Mouse (Mus musculus) MEL (cell line): ENCODE data around the gene Ciz1. TPM values are rescaled to one million over a fixed set of nuclear protein-coding genes. Genes with fewer than 3 reads are reported as not detected.

Experiments used
- DNase-seq: peaks from one replicate; pipeline ENCODE4 v3.0.0; 2011; ENCODE audit warnings: low read depth, low spot score
- H3K27ac ChIP-seq: 2 replicates; pipeline ENCODE4 v1.5.1; 2012; ENCODE audit warnings: low read depth, mild to moderate bottlenecking, control low read depth, low read length, moderate library complexity; ENCODE audit not compliant: control insufficient read depth
- H3K27me3 ChIP-seq, 2 experiments: fragments of 150-350 bp in 1 of 2; sonication (generic) in 1 of 2; 2 replicates each; pipeline ENCODE4 v1.6.1; 2012; ENCODE audit warnings: low read length in 2 of 2, mild to moderate bottlenecking in 2 of 2, improper control_type of control experiment in 1 of 2, moderate library complexity in 1 of 2; ENCODE audit not compliant: insufficient read depth in 2 of 2, control insufficient read depth in 1 of 2
- H3K36me3 ChIP-seq, 2 experiments: 2 replicates each; pipeline ENCODE4 v1.6.1; 2012 to 2014; ENCODE audit warnings: low read length in 2 of 2, improper control_type of control experiment in 1 of 2, inconsistent platforms in 1 of 2, mild to moderate bottlenecking in 1 of 2; ENCODE audit not compliant: insufficient read depth in 2 of 2, control insufficient read depth in 1 of 2
- H3K4me1 ChIP-seq, 2 experiments: fragments of 150-350 bp in 1 of 2; sonication (generic) in 1 of 2; 2 replicates each; pipeline ENCODE4 v1.6.1; 2012; ENCODE audit warnings: low read length in 2 of 2, improper control_type of control experiment in 1 of 2, mild to moderate bottlenecking in 1 of 2; ENCODE audit not compliant: insufficient read depth in 2 of 2, control insufficient read depth in 1 of 2
- H3K4me3 ChIP-seq, 2 experiments: fragments of 150-350 bp in 1 of 2; sonication (generic) in 1 of 2; 2 replicates each; pipeline ENCODE4 v1.5.1; 2012; ENCODE audit warnings: low read depth in 2 of 2, low read length in 2 of 2, mild to moderate bottlenecking in 2 of 2, moderate library complexity in 2 of 2, control low read depth in 1 of 2, improper control_type of control experiment in 1 of 2; ENCODE audit not compliant: control insufficient read depth in 1 of 2, insufficient read depth in 1 of 2
- H3K79me2 ChIP-seq: 2 replicates; pipeline ENCODE4 v1.6.1; 2012; ENCODE audit warnings: mild to moderate bottlenecking, low read length, moderate library complexity; ENCODE audit not compliant: control insufficient read depth, poor library complexity, insufficient read depth
- H3K9ac ChIP-seq: 2 replicates; pipeline ENCODE4 v1.6.1; 2012; ENCODE audit warnings: low read depth, mild to moderate bottlenecking, control low read depth, low read length, moderate library complexity; ENCODE audit not compliant: control insufficient read depth, poor library complexity, severe bottlenecking
- H3K9me3 ChIP-seq: fragments of 150-350 bp; sonication (generic); replicated peaks from 2 replicates; pipeline ENCODE4 v1.6.1; 2012; ENCODE audit warnings: mild to moderate bottlenecking, low read length, improper control_type of control experiment, moderate library complexity; ENCODE audit not compliant: insufficient read depth
- BHLHE40 ChIP-seq: IDR thresholded peaks from 2 replicates; pipeline ENCODE4 v1.6.1; 2012; ENCODE audit warnings: low read depth, mild to moderate bottlenecking, inconsistent platforms, low read length, improper control_type of control experiment, borderline replicate concordance
- CHD1 ChIP-seq: IDR thresholded peaks from 2 replicates; pipeline ENCODE4 v1.6.1; 2012; ENCODE audit warnings: low read depth, mild to moderate bottlenecking, inconsistent platforms, low read length, improper control_type of control experiment
- CTCF ChIP-seq, 3 experiments: IDR thresholded peaks in 2 of 3; conservative IDR thresholded peaks in 1 of 3; 2 replicates each; pipeline ENCODE4 v1.5.1; 2011 to 2012; ENCODE audit warnings: low read length in 3 of 3, low read depth in 2 of 3, mild to moderate bottlenecking in 2 of 3, improper control_type of control experiment in 1 of 3, inconsistent platforms in 1 of 3, mixed read lengths in 1 of 3, moderate library complexity in 1 of 3; ENCODE audit not compliant: control insufficient read depth in 1 of 3, insufficient read depth in 1 of 3, poor library complexity in 1 of 3, severe bottlenecking in 1 of 3
- ETS1 ChIP-seq: IDR thresholded peaks from 2 replicates; pipeline ENCODE4 v1.6.1; 2012; ENCODE audit warnings: low read depth, mild to moderate bottlenecking, inconsistent platforms, low read length, improper control_type of control experiment, moderate library complexity
- GABPA ChIP-seq: IDR thresholded peaks from 2 replicates; pipeline ENCODE4 v1.6.1; 2012; ENCODE audit warnings: low read depth, mild to moderate bottlenecking, inconsistent platforms, low read length, improper control_type of control experiment, moderate library complexity
- HCFC1 ChIP-seq: IDR thresholded peaks from 2 replicates; pipeline ENCODE4 v1.6.1; 2012; ENCODE audit warnings: low read depth, mild to moderate bottlenecking, inconsistent platforms, low read length, improper control_type of control experiment, moderate library complexity
- KAT2A ChIP-seq: conservative IDR thresholded peaks from 2 replicates; pipeline ENCODE4 v1.6.1; 2012; ENCODE audit warnings: low read depth, low read length, improper control_type of control experiment, inconsistent platforms
- MAFK ChIP-seq: IDR thresholded peaks from 2 replicates; pipeline ENCODE4 v1.6.1; 2011; ENCODE audit warnings: low read depth, mild to moderate bottlenecking, low read length, improper control_type of control experiment, borderline replicate concordance
- MAX ChIP-seq: IDR thresholded peaks from 2 replicates; pipeline ENCODE4 v1.6.1; 2011; ENCODE audit warnings: low read length, improper control_type of control experiment
- MAZ ChIP-seq: IDR thresholded peaks from 2 replicates; pipeline ENCODE4 v1.6.1; 2012; ENCODE audit warnings: low read depth, mild to moderate bottlenecking, inconsistent platforms, low read length, improper control_type of control experiment
- MEF2A ChIP-seq: IDR thresholded peaks from 2 replicates; pipeline ENCODE4 v1.6.1; 2014; ENCODE audit warnings: low read depth, mild to moderate bottlenecking, inconsistent platforms, low read length, improper control_type of control experiment; ENCODE audit not compliant: poor library complexity, insufficient replicate concordance, severe bottlenecking; ENCODE audit errors: extremely low read depth
- MXI1 ChIP-seq: IDR thresholded peaks from 2 replicates; pipeline ENCODE4 v1.6.1; 2011; ENCODE audit warnings: mild to moderate bottlenecking, low read depth, low read length, improper control_type of control experiment
- MYB ChIP-seq: IDR thresholded peaks from 2 replicates; pipeline ENCODE4 v1.6.1; 2011; ENCODE audit warnings: mild to moderate bottlenecking, low read depth, low read length, improper control_type of control experiment
- MYC ChIP-seq: IDR thresholded peaks from 2 replicates; pipeline ENCODE4 v1.6.1; 2011; ENCODE audit warnings: low read depth, mild to moderate bottlenecking, low read length, improper control_type of control experiment, moderate library complexity
- NELFE ChIP-seq: IDR thresholded peaks from 2 replicates; pipeline ENCODE4 v1.6.1; 2011; ENCODE audit warnings: low read depth, low read length, improper control_type of control experiment
- NRF1 ChIP-seq: IDR thresholded peaks from 2 replicates; pipeline ENCODE4 v1.6.1; 2014; ENCODE audit warnings: low read depth, mild to moderate bottlenecking, inconsistent platforms, low read length, improper control_type of control experiment, moderate library complexity; ENCODE audit not compliant: poor library complexity, insufficient read depth, severe bottlenecking
- POLR2A ChIP-seq, 2 experiments: IDR thresholded peaks; 2 replicates each; pipeline ENCODE4 v1.6.1; 2011 to 2012; ENCODE audit warnings: low read length in 2 of 2, mild to moderate bottlenecking in 2 of 2, control low read depth in 1 of 2, improper control_type of control experiment in 1 of 2, low read depth in 1 of 2, moderate library complexity in 1 of 2; ENCODE audit not compliant: control insufficient read depth in 1 of 2, insufficient read depth in 1 of 2, poor library complexity in 1 of 2
- POLR2AphosphoS2 ChIP-seq: IDR thresholded peaks from 2 replicates; pipeline ENCODE4 v1.6.1; 2011; ENCODE audit warnings: low read length, improper control_type of control experiment
- POLR2AphosphoS5 ChIP-seq: IDR thresholded peaks from 2 replicates; pipeline ENCODE4 v1.6.1; 2012; ENCODE audit warnings: low read depth, borderline replicate concordance, mild to moderate bottlenecking, inconsistent platforms, low read length, moderate library complexity, mixed read lengths
- RAD21 ChIP-seq: IDR thresholded peaks from 2 replicates; pipeline ENCODE4 v1.6.1; 2011; ENCODE audit warnings: mild to moderate bottlenecking, low read depth, low read length, improper control_type of control experiment
- RCOR1 ChIP-seq: IDR thresholded peaks from 2 replicates; pipeline ENCODE4 v1.6.1; 2012; ENCODE audit warnings: low read depth, mild to moderate bottlenecking, inconsistent platforms, low read length, improper control_type of control experiment
- SIN3A ChIP-seq: IDR thresholded peaks from 2 replicates; pipeline ENCODE4 v1.6.1; 2012; ENCODE audit warnings: low read length, improper control_type of control experiment, inconsistent platforms
- SMC3 ChIP-seq: IDR thresholded peaks from 2 replicates; pipeline ENCODE4 v1.6.1; 2011; ENCODE audit warnings: low read depth, low read length, improper control_type of control experiment
- TAL1 ChIP-seq: IDR thresholded peaks from 2 replicates; pipeline ENCODE4 v1.6.1; 2012; ENCODE audit warnings: mild to moderate bottlenecking, inconsistent platforms, low read length, moderate library complexity, mixed read lengths
- TBP ChIP-seq: IDR thresholded peaks from 2 replicates; pipeline ENCODE4 v1.8.0; 2011; ENCODE audit warnings: low read depth, low read length, improper control_type of control experiment
- UBTF ChIP-seq: IDR thresholded peaks from 2 replicates; pipeline ENCODE4 v1.6.1; 2012; ENCODE audit warnings: low read depth, mild to moderate bottlenecking, inconsistent platforms, low read length, improper control_type of control experiment, moderate library complexity, borderline replicate concordance; ENCODE audit not compliant: insufficient read depth
- USF1 ChIP-seq: IDR thresholded peaks from 2 replicates; pipeline ENCODE4 v1.6.1; 2014; ENCODE audit warnings: low read depth, mild to moderate bottlenecking, inconsistent platforms, low read length, improper control_type of control experiment, moderate library complexity
- USF2 ChIP-seq, 2 experiments: IDR thresholded peaks; 2 replicates each; pipeline ENCODE4 v1.6.1; 2011 to 2012; ENCODE audit warnings: improper control_type of control experiment in 2 of 2, low read length in 2 of 2, borderline replicate concordance in 1 of 2, inconsistent platforms in 1 of 2, low read depth in 1 of 2, mild to moderate bottlenecking in 1 of 2; ENCODE audit not compliant: insufficient read depth in 1 of 2
- ZC3H11A ChIP-seq: IDR thresholded peaks from 2 replicates; pipeline ENCODE4 v1.6.1; 2012; ENCODE audit warnings: low read depth, mild to moderate bottlenecking, inconsistent platforms, low read length, improper control_type of control experiment
- ZKSCAN1 ChIP-seq: IDR thresholded peaks from 2 replicates; pipeline ENCODE4 v1.6.1; 2012; ENCODE audit warnings: low read depth, mild to moderate bottlenecking, inconsistent platforms, low read length, improper control_type of control experiment, moderate library complexity
- ZMIZ1 ChIP-seq: IDR thresholded peaks from 2 replicates; pipeline ENCODE4 v1.6.1; 2012; ENCODE audit warnings: low read depth, mild to moderate bottlenecking, inconsistent platforms, low read length, improper control_type of control experiment, moderate library complexity
- ZNF384 ChIP-seq: IDR thresholded peaks from 2 replicates; pipeline ENCODE4 v1.6.1; 2012; ENCODE audit warnings: low read depth, mild to moderate bottlenecking, inconsistent platforms, low read length, improper control_type of control experiment
- polyA plus RNA-seq, 2 experiments: library from polyadenylated mRNA; stranded (reverse) in 1 of 2; unstranded in 1 of 2; fragments of >175 nt in 1 of 2; fragments of >200 nt in 1 of 2; gene quantifications; 2 replicates each; pipeline versions ENCODE4 v1.2.1 to v1.2.4; 2012; ENCODE audit warnings: low replicate concordance in 2 of 2, low read depth in 1 of 2; ENCODE audit not compliant: insufficient read length in 2 of 2, insufficient read depth in 1 of 2, missing spikeins in 1 of 2
- total RNA-seq: library from RNA; depleted of rRNA; stranded (reverse); fragments of 300-350 nt; gene quantifications from 2 replicates; pipeline ENCODE4 v1.2.3, GENCODE M21; 2012

Gene Ciz1
- total and polyA plus RNA-seq, 3 experiments: 20.7 to 99.8 TPM; not detected in 1

DNA sequence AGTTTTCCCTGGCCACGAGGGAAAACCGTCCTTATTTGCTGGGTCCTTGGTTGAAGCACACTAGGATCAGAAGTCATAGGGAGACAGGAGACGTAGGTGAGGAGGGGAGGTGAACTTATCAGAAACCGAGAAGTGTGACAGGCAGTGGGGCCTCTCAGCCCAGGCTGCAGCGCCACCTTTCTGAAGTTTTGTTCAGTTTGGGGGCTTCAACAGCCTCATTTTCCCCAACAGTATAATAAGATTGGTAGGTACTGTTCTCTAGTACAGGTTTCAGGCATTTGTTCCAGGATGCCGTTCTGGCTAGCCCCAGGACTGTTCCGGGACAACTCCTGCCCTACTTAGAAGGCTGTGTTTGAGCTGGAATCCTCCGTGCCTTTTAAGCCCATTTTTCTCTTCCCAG lies 42.8 kb downstream of the Ciz1 start (continued):
- TF ChIP-seq POLR2A (IDR thresholded peaks at IDR 0.05; ENCODE audit: control insufficient read depth in 1 of 2, insufficient read depth in 1 of 2, low read depth in 1 of 2, low read length in 2 of 2, poor library complexity in 1 of 2) (no peak), MAFK (no peak), KAT2A (no peak), CHD1 (no peak), SMC3 (peak; percentile 57), HCFC1 (0 out of 2 replicates have a peak, but pooled peaks have one; percentile 11), ETS1 (no peak), POLR2AphosphoS2 (no peak), RCOR1 (no peak), USF2 (IDR thresholded peaks at IDR 0.05; ENCODE audit: borderline replicate concordance in 1 of 2, insufficient read depth in 1 of 2, low read depth in 1 of 2, low read length in 2 of 2) (no peak), SIN3A (no peak), ZC3H11A (peak; percentile 36; the same call in 1 of the 2 replicates), UBTF (no peak)

GRCm38 (mm10) chr2:32395484-32395945 lies 43.4 kb downstream of the Ciz1 start, which contains the start of gene Ptges2:
Gene Ptges2 (plus strand): TSS chr2:32395896.
- peak; percentile 94 for DNase-seq
- Histone ChIP-seq H3K27me3 (no peaks in the 10 kb centered on the region), H3K9me3 (no peaks in the 10 kb centered on the region), H3K79me2 (peaks cover 10% of the 10 kb centered on the region), H3K4me3 (peak within 1 kb of the TSS; percentile 74 to 83), H3K9ac (peak within 1 kb of the TSS; percentile 92), H3K36me3 (no peaks in the 10 kb centered on the region), H3K27ac (peak within 1 kb of the TSS; percentile 87), H3K4me1 (peaks cover 0 to 7% of the 10 kb centered on the region in 2 experiments; a peak in 1 of 4 replicates)
- no peak for TF ChIP-seq CHD1
- no peak for TF ChIP-seq TAL1
- no peak for TF ChIP-seq CTCF (IDR thresholded peaks at IDR 0.05 in 2 of 3, conservative IDR thresholded peaks at IDR 0.05 in 1 of 3; ENCODE audit: control insufficient read depth in 1 of 3, insufficient read depth in 1 of 3, low read depth in 2 of 3, low read length in 3 of 3, poor library complexity in 1 of 3, severe bottlenecking in 1 of 3)
- TF ChIP-seq MEF2A: no peak
- 0 out of 2 replicates have a peak, but pooled peaks have one; percentile 16 for TF ChIP-seq TBP
- TF ChIP-seq NRF1: no peak
- no peak for TF ChIP-seq POLR2AphosphoS2
- TF ChIP-seq ETS1: no peak; the same call in 1 of the 2 replicates
- TF ChIP-seq MAX: peak; percentile 98
- TF ChIP-seq ZKSCAN1: no peak
- no peak for TF ChIP-seq GABPA
- no peak for TF ChIP-seq UBTF
- TF ChIP-seq ZMIZ1: no peak
- TF ChIP-seq POLR2AphosphoS5: no peak
- TF ChIP-seq USF2 (IDR thresholded peaks at IDR 0.05; ENCODE audit: borderline replicate concordance in 1 of 2, insufficient read depth in 1 of 2, low read depth in 1 of 2, low read length in 2 of 2): peak in 1 of 2 experiments; percentile 80; a peak in 2 of 4 replicates
- TF ChIP-seq POLR2A (IDR thresholded peaks at IDR 0.05; ENCODE audit: control insufficient read depth in 1 of 2, insufficient read depth in 1 of 2, low read depth in 1 of 2, low read length in 2 of 2, poor library complexity in 1 of 2): peak; percentile 51 to 65; a peak in 2 of 4 replicates
- TF ChIP-seq RAD21: no peak
- no peak for TF ChIP-seq ZNF384
- TF ChIP-seq MAZ: no peak
- TF ChIP-seq MYB: no peak
- TF ChIP-seq NELFE: no peak; the same call in 1 of the 2 replicates
- TF ChIP-seq KAT2A: no peak; the same call in 1 of the 2 replicates
- TF ChIP-seq ZC3H11A: no peak
- TF ChIP-seq MYC: peak; percentile 92
- peak; percentile 99 for TF ChIP-seq SIN3A
- peak; percentile 96 for TF ChIP-seq USF1
- TF ChIP-seq BHLHE40: no peak
- peak; percentile 95 for TF ChIP-seq MXI1
